Mouse (Mus musculus): ENCODE results near the gene Prima1.

GRCm38 (mm10) chr12:103241311-103242082 lies 453 bp downstream of the Prima1 start:
- TF ChIP-seq CTCF (IDR thresholded peaks at IDR 0.05; ENCODE audit: extremely low read depth, insufficient read length, insufficient replicate concordance, low read depth, low read length) (no peak), POLR2A (IDR thresholded peaks at IDR 0.05; ENCODE audit: low read depth, low read length) (no peak)
